Comparison of ENCODE assay signal across 10 mouse cellular contexts in the genomic region with DNA sequence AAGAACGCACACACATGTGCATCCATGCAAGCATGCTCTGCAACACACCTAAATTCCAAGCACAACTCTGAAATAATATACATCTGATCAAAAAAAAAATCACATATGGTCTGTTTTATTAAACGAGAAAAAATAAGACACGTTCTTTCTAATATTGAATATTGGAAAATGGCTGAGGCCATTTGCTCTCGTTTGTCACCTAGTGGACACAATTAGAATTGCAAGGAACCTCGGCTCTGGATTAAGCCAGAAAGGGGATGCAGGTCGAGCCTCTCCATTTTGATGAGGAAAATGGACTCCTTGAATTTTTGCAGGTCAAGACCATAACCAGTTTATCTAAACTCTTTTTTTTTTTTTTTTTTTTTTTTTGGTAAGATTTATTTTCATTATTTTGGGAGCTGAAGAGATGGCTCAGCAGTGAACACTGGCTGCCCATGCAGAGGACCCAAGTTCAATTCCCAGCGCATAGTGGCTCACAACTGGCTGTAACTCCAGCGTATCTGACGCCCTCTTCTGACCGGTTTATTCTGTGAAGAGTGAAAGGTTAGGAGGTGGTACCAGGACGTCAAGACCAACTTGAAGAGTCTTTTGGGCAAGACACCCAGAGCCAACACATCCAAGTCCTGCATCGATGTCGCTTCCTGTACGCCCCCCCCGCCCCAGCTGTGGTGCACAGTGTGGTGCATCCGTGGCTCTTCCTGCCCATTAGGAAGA. TPM values are rescaled to one million over a fixed set of nuclear protein-coding genes. Genes with fewer than 3 reads are reported as not detected.
DNase-seq lines count a peak whose midpoint lies in the region; ATAC-seq and TF ChIP-seq lines count a peak whose summit lies in the region.
"Had no signal": no experiment of that assay in that cellular context is flagged by ENCODE, and none has a peak within 500 bp of the region (broad histone marks: within the 10 kb centered on the region; RNA-seq: fewer than 3 reads in every experiment).

No protein-coding gene starts in this region.

- TF ChIP-seq EP300 in MEL (IDR thresholded peaks at IDR 0.05; ENCODE audit: low read depth in 1 of 2, low read length in 2 of 2): no peak

- H3K9me3 ChIP-seq in hindbrain, embryonic 14.5 days (ENCODE audit: control insufficient read depth, low read length): no peaks in the 10 kb centered on the region
- H3K9me3 ChIP-seq in hindbrain, embryonic 16.5 days (ENCODE audit: control insufficient read depth, low read length): no peaks in the 10 kb centered on the region
- no peaks in the 10 kb centered on the region for H3K9me3 ChIP-seq in MEL (replicated peaks; ENCODE audit: insufficient read depth, low read length)
- H3K9me3 ChIP-seq in embryonic facial prominence, embryonic 10.5 days: no peaks in the 10 kb centered on the region
- H3K9me3 ChIP-seq: embryonic facial prominence, embryonic 12.5 days had no signal

- 60% methylated on average over 16 of the region's 16 CpGs for WGBS in hindbrain, embryonic 14.5 days
- WGBS in hindbrain, embryonic 16.5 days: 55% methylated on average over 16 of the region's 16 CpGs
- WGBS in embryonic facial prominence, embryonic 10.5 days: 61% methylated on average over 16 of the region's 16 CpGs

- no peak overlapping the region for H3K4me3 ChIP-seq in hindbrain, embryonic 14.5 days (replicated peaks; ENCODE audit: low read length)
- no peak overlapping the region for H3K4me3 ChIP-seq in hindbrain, embryonic 16.5 days (ENCODE audit: low read length)
- no peak overlapping the region for H3K4me3 ChIP-seq in MEL (ENCODE audit: control insufficient read depth in 1 of 2, insufficient read depth in 1 of 2, low read depth in 2 of 2, low read length in 2 of 2)
- no peak overlapping the region for H3K4me3 ChIP-seq in embryonic facial prominence, embryonic 10.5 days
- H3K4me3 ChIP-seq: embryonic facial prominence, embryonic 12.5 days; myocyte had no signal

- TF ChIP-seq RAD21 in MEL (IDR thresholded peaks at IDR 0.05; ENCODE audit: low read depth, low read length): peak; percentile 41

- DNase-seq in hindbrain, embryonic 14.5 days (ENCODE audit: low spot score): peak; percentile 79
- DNase-seq in B cell, adult 2 months: peak; percentile 46 to 56
- peak; percentile 78 for DNase-seq in MEL (ENCODE audit: low read depth, low spot score)
- DNase-seq in embryonic facial prominence, embryonic 10.5 days (ENCODE audit: low spot score): peak; percentile 38
- DNase-seq in lung, postnatal 36 days: peak; percentile 78
- no peak for DNase-seq in left cerebral cortex, postnatal 10 days (ENCODE audit: extremely low spot score in 1 of 2, low spot score in 2 of 2)
- DNase-seq in ovary, adult 18-20 months (ENCODE audit: low spot score): no peak

- peaks cover 5% of the 10 kb centered on the region for H3K79me2 ChIP-seq in MEL (ENCODE audit: control insufficient read depth, insufficient read depth, low read length, poor library complexity)

- peak; percentile 43 to 86 (median 76) for TF ChIP-seq CTCF in MEL (IDR thresholded peaks at IDR 0.05 in 2 of 3, conservative IDR thresholded peaks at IDR 0.05 in 1 of 3; ENCODE audit: control insufficient read depth in 1 of 3, insufficient read depth in 1 of 3, low read depth in 2 of 3, low read length in 3 of 3, poor library complexity in 1 of 3, severe bottlenecking in 1 of 3)

- no peaks in the 10 kb centered on the region for H3K36me3 ChIP-seq in hindbrain, embryonic 14.5 days (replicated peaks; ENCODE audit: control insufficient read depth, insufficient read depth)
- no peaks in the 10 kb centered on the region for H3K36me3 ChIP-seq in hindbrain, embryonic 16.5 days (ENCODE audit: control insufficient read depth, insufficient read depth, low read length)
- peaks cover 0 to 13% of the 10 kb centered on the region in 2 experiments; a peak in 2 of 4 replicates for H3K36me3 ChIP-seq in MEL (ENCODE audit: control insufficient read depth in 1 of 2, insufficient read depth in 2 of 2, low read length in 2 of 2)
- H3K36me3 ChIP-seq in embryonic facial prominence, embryonic 10.5 days (replicated peaks): no peaks in the 10 kb centered on the region
- H3K36me3 ChIP-seq: embryonic facial prominence, embryonic 12.5 days had no signal

- intact Hi-C loops in left cerebral cortex, postnatal 10 days (cut with DNase I): no loop called here

- TF ChIP-seq POLR2A in MEL (IDR thresholded peaks at IDR 0.05; ENCODE audit: control insufficient read depth in 1 of 2, insufficient read depth in 1 of 2, low read depth in 1 of 2, low read length in 2 of 2, poor library complexity in 1 of 2): no peak

- no peak overlapping the region for H3K4me2 ChIP-seq in hindbrain, embryonic 14.5 days (replicated peaks)
- no peak overlapping the region for H3K4me2 ChIP-seq in hindbrain, embryonic 16.5 days (ENCODE audit: low read length)
- H3K4me2 ChIP-seq: embryonic facial prominence, embryonic 12.5 days had no signal

- H3K27ac ChIP-seq in hindbrain, embryonic 14.5 days: no peak overlapping the region
- no peak overlapping the region for H3K27ac ChIP-seq in hindbrain, embryonic 16.5 days (ENCODE audit: low read depth, low read length)
- H3K27ac ChIP-seq in MEL (ENCODE audit: control insufficient read depth, low read depth, low read length): no peak overlapping the region
- H3K27ac ChIP-seq in embryonic facial prominence, embryonic 10.5 days (replicated peaks): no peak overlapping the region
- H3K27ac ChIP-seq: embryonic facial prominence, embryonic 12.5 days had no signal

- ATAC-seq in hindbrain, embryonic 14.5 days (ENCODE audit: low FRiP score): no peak
- ATAC-seq in hindbrain, embryonic 16.5 days: no peak

- no peak overlapping the region for H3K9ac ChIP-seq in hindbrain, embryonic 14.5 days
- no peak overlapping the region for H3K9ac ChIP-seq in hindbrain, embryonic 16.5 days (ENCODE audit: low read depth, low read length)
- no peak overlapping the region for H3K9ac ChIP-seq in MEL (ENCODE audit: control insufficient read depth, low read depth, low read length, poor library complexity, severe bottlenecking)
- H3K9ac ChIP-seq: embryonic facial prominence, embryonic 12.5 days had no signal

- no peaks in the 10 kb centered on the region for H3K27me3 ChIP-seq in hindbrain, embryonic 14.5 days (ENCODE audit: control insufficient read depth, insufficient read depth, low read length)
- no peaks in the 10 kb centered on the region for H3K27me3 ChIP-seq in hindbrain, embryonic 16.5 days (replicated peaks; ENCODE audit: control insufficient read depth, insufficient read depth, low read length)
- no peaks in the 10 kb centered on the region for H3K27me3 ChIP-seq in MEL (ENCODE audit: control insufficient read depth in 1 of 2, insufficient read depth in 2 of 2, low read length in 2 of 2)
- H3K27me3 ChIP-seq in embryonic facial prominence, embryonic 10.5 days (replicated peaks; ENCODE audit: low read depth, poor library complexity, severe bottlenecking): no peaks in the 10 kb centered on the region
- H3K27me3 ChIP-seq: embryonic facial prominence, embryonic 12.5 days had no signal

- peaks cover 4% of the 10 kb centered on the region; the same call in 1 of the 2 replicates for H3K4me1 ChIP-seq in hindbrain, embryonic 14.5 days (replicated peaks; ENCODE audit: control insufficient read depth, insufficient read depth, low read length)
- no peaks in the 10 kb centered on the region; the same call in 1 of the 2 replicates for H3K4me1 ChIP-seq in hindbrain, embryonic 16.5 days (ENCODE audit: control insufficient read depth, insufficient read depth, low read depth, low read length)
- peaks cover 0 to 15% of the 10 kb centered on the region in 2 experiments; a peak in 2 of 4 replicates for H3K4me1 ChIP-seq in MEL (ENCODE audit: control insufficient read depth in 1 of 2, insufficient read depth in 2 of 2, low read length in 2 of 2)
- peaks cover 5% of the 10 kb centered on the region; the same call in 1 of the 2 replicates for H3K4me1 ChIP-seq in embryonic facial prominence, embryonic 10.5 days
- H3K4me1 ChIP-seq: embryonic facial prominence, embryonic 12.5 days had no signal

RNA-seq across cellular contexts. Expression of gene Naa25, which starts 4.9 kb away (rescaled TPM):
- 55.3 and 63.6 TPM in 2 replicates for polyA plus RNA-seq in hindbrain, embryonic 14.5 days (2014; fragmentation: Nextera tagmentation; extraction: Ambion mirVana)
- polyA plus RNA-seq in hindbrain, embryonic 16.5 days (2015; fragmentation: Nextera tagmentation; extraction: Ambion mirVana): 58.5 and 59.4 TPM in 2 replicates
- total RNA-seq in MEL (2012; rRNA removed): 53.0 and 56.4 TPM in 2 replicates
- polyA plus RNA-seq in MEL (2012; ENCODE audit: insufficient read depth in 1 of 2, insufficient read length in 2 of 2, low read depth in 1 of 2, low replicate concordance in 2 of 2, missing spikeins in 1 of 2): 10 to 100 TPM in 1 of 2 experiments, not detected in 1; 59.6 TPM
- 49.4 and 53.7 TPM in 2 replicates for polyA plus RNA-seq in embryonic facial prominence, embryonic 10.5 days (2016; fragmentation: Nextera tagmentation; extraction: Ambion mirVana)
- 10 to 100 TPM; 48.3 to 50.1 TPM for total RNA-seq in left cerebral cortex, postnatal 10 days (2021)

RNA-seq across cellular contexts. Expression of gene Trafd1, which starts 7.4 kb away (rescaled TPM):
- polyA plus RNA-seq in hindbrain, embryonic 14.5 days (2014; fragmentation: Nextera tagmentation; extraction: Ambion mirVana): 118 and 120 TPM in 2 replicates
- polyA plus RNA-seq in hindbrain, embryonic 16.5 days (2015; fragmentation: Nextera tagmentation; extraction: Ambion mirVana): 112 and 124 TPM in 2 replicates
- total RNA-seq in MEL (2012; rRNA removed): 12.9 and 15.4 TPM in 2 replicates
- 10 to 100 TPM in 1 of 2 experiments, not detected in 1; 21.4 TPM for polyA plus RNA-seq in MEL (2012; ENCODE audit: insufficient read depth in 1 of 2, insufficient read length in 2 of 2, low read depth in 1 of 2, low replicate concordance in 2 of 2, missing spikeins in 1 of 2)
- polyA plus RNA-seq in embryonic facial prominence, embryonic 10.5 days (2016; fragmentation: Nextera tagmentation; extraction: Ambion mirVana): 74.1 and 74.8 TPM in 2 replicates
- total RNA-seq in left cerebral cortex, postnatal 10 days (2021): 100 to 1,000 TPM in 1 of 2 experiments, 10 to 100 TPM in 1; 97.9 to 105 TPM

RNA-seq across cellular contexts. Expression of gene Tmem116, which starts 58.9 kb away (rescaled TPM):
- 1.2 and 1.9 TPM in 2 replicates for polyA plus RNA-seq in hindbrain, embryonic 14.5 days (2014; fragmentation: Nextera tagmentation; extraction: Ambion mirVana)
- 1.9 and 2.3 TPM in 2 replicates for polyA plus RNA-seq in hindbrain, embryonic 16.5 days (2015; fragmentation: Nextera tagmentation; extraction: Ambion mirVana)
- total RNA-seq in MEL (2012; rRNA removed): 1.6 and 1.7 TPM in 2 replicates
- polyA plus RNA-seq in MEL (2012; ENCODE audit: insufficient read depth in 1 of 2, insufficient read length in 2 of 2, low read depth in 1 of 2, low replicate concordance in 2 of 2, missing spikeins in 1 of 2): 1 to 10 TPM in 1 of 2 experiments, not detected in 1; 2.6 TPM
- polyA plus RNA-seq in embryonic facial prominence, embryonic 10.5 days (2016; fragmentation: Nextera tagmentation; extraction: Ambion mirVana): 0.91 and 1.0 TPM in 2 replicates
- 1 to 10 TPM; 4.4 to 5.5 TPM for total RNA-seq in left cerebral cortex, postnatal 10 days (2021)

RNA-seq across cellular contexts. Expression of gene Erp29, which starts 59.5 kb away (rescaled TPM):
- 146 and 147 TPM in 2 replicates for polyA plus RNA-seq in hindbrain, embryonic 14.5 days (2014; fragmentation: Nextera tagmentation; extraction: Ambion mirVana)
- polyA plus RNA-seq in hindbrain, embryonic 16.5 days (2015; fragmentation: Nextera tagmentation; extraction: Ambion mirVana): 199 and 211 TPM in 2 replicates
- total RNA-seq in MEL (2012; rRNA removed): 159 and 167 TPM in 2 replicates
- 100 to 1,000 TPM in 1 of 2 experiments, not detected in 1; 244 TPM for polyA plus RNA-seq in MEL (2012; ENCODE audit: insufficient read depth in 1 of 2, insufficient read length in 2 of 2, low read depth in 1 of 2, low replicate concordance in 2 of 2, missing spikeins in 1 of 2)
- polyA plus RNA-seq in embryonic facial prominence, embryonic 10.5 days (2016; fragmentation: Nextera tagmentation; extraction: Ambion mirVana): 114 and 122 TPM in 2 replicates
- 100 to 1,000 TPM; 172 to 181 TPM for total RNA-seq in left cerebral cortex, postnatal 10 days (2021)

Comparison
In these comparisons a context has a peak if more than half of its experiments do, and no peak if none do; other contexts are left out.
1. DNase-seq: peak in hindbrain, embryonic 14.5 days (single experiment), B cell, adult 2 months (2 of 2), MEL (single experiment), embryonic facial prominence, embryonic 10.5 days (single experiment) and lung, postnatal 36 days (single experiment); none in left cerebral cortex, postnatal 10 days (0 of 2) and ovary, adult 18-20 months (single experiment).